Mouse (Mus musculus) neural tube, embryonic 11.5 days (tissue): ENCODE results near the gene Tnfsf13. TPM values are rescaled to one million over a fixed set of nuclear protein-coding genes. Genes with fewer than 3 reads are reported as not detected.
A peak's percentile ranks its signal among the peaks of the same experiment; 100 is the strongest.

ENCODE experiments used
- ATAC-seq: fragments of 200-750 bp; cut with Nextera tagmentation; 2 replicates; pipeline ENCODE4 v1.8.0; 2017; ENCODE audit warnings: moderate number of reproducible peaks, mild to moderate bottlenecking, moderate TSS enrichment, moderate library complexity; ENCODE audit not compliant: insufficient read depth, low FRiP score, low TSS enrichment
- DNase-seq: peaks from one replicate; pipeline ENCODE4 v3.0.0-alpha.2; 2015; ENCODE audit warnings: low spot score
- H3K27ac ChIP-seq: fragments of 300-500 bp; sonication (generic); 2 replicates; pipeline ENCODE4 v1.5.1; 2014; ENCODE audit warnings: low read depth, mild to moderate bottlenecking, low read length
- H3K27me3 ChIP-seq: fragments of 300-500 bp; sonication (generic); 2 replicates; pipeline ENCODE4 v1.6.1; 2014; ENCODE audit warnings: mild to moderate bottlenecking, low read length, mixed read lengths; ENCODE audit not compliant: control insufficient read depth, insufficient read depth
- H3K36me3 ChIP-seq: fragments of 300-500 bp; sonication (generic); 2 replicates; pipeline ENCODE4 v1.6.1; 2014; ENCODE audit warnings: mild to moderate bottlenecking, low read length, moderate library complexity, mixed read lengths; ENCODE audit not compliant: control insufficient read depth, insufficient read depth
- H3K4me1 ChIP-seq: fragments of 300-500 bp; sonication (generic); 2 replicates; pipeline ENCODE4 v1.6.1; 2014; ENCODE audit warnings: low read length, mixed read lengths; ENCODE audit not compliant: control insufficient read depth, insufficient read depth
- H3K4me2 ChIP-seq: fragments of 300-500 bp; sonication (generic); 2 replicates; pipeline ENCODE4 v1.6.1; 2014; ENCODE audit warnings: low read depth, mild to moderate bottlenecking, moderate library complexity
- H3K4me3 ChIP-seq: fragments of 300-500 bp; sonication (generic); 2 replicates; pipeline ENCODE4 v1.5.1; 2014; ENCODE audit warnings: low read depth, low read length
- H3K9ac ChIP-seq: fragments of 300-500 bp; sonication (generic); 2 replicates; pipeline ENCODE4 v1.6.1; 2014; ENCODE audit warnings: mild to moderate bottlenecking, low read length
- H3K9me3 ChIP-seq: fragments of 300-500 bp; sonication (generic); 2 replicates; pipeline ENCODE4 v1.6.1; 2016; ENCODE audit warnings: low read length; ENCODE audit not compliant: control insufficient read depth
- WGBS: fragments of 180-500 bp; shearing (Covaris S2); extraction: QIAGEN DNeasy Blood & Tissue Kit; methylation state at CpG from one replicate; pipeline ENCODE4 v1.1.7; 2014; 5-methylcytosine and 5-hydroxymethylcytosine counted together
- polyA plus RNA-seq: library from polyadenylated mRNA; unstranded; fragments of >200 nt; fragmentation: Nextera tagmentation; extraction: Ambion mirVana; gene quantifications from 2 replicates; pipeline ENCODE4 v1.2.1, GENCODE M21; 2014

Gene Tnfsf13
- polyA plus RNA-seq, 1 experiment from 2014 or later: not detected

GRCm38 (mm10) chr11:69664841-69665240, 20.7 kb downstream of the Tnfsf13 start:
- no peak overlapping the region for H3K27ac ChIP-seq
- H3K36me3 ChIP-seq: peaks cover 30% of the 10 kb centered on the region
- H3K27me3 ChIP-seq: no peaks in the 10 kb centered on the region
- H3K9ac ChIP-seq: no peak overlapping the region
- no peak overlapping the region for H3K4me2 ChIP-seq
- no peak overlapping the region for H3K4me3 ChIP-seq
- 95% methylated on average over 7 of the region's 7 CpGs for WGBS
- no peaks in the 10 kb centered on the region for H3K9me3 ChIP-seq
- no peak for DNase-seq
- peaks cover 13% of the 10 kb centered on the region for H3K4me1 ChIP-seq
- no peak for ATAC-seq

GRCm38 (mm10) chr11:69663795-69664194, 21.8 kb downstream of the Tnfsf13 start:
- ATAC-seq (no peak), DNase-seq (no peak)
- peaks cover 8% of the 10 kb centered on the region; the same call in 1 of the 2 replicates for H3K4me1 ChIP-seq
- no peak overlapping the region for H3K9ac ChIP-seq
- H3K27me3 ChIP-seq: no peaks in the 10 kb centered on the region
- WGBS: 84% methylated on average over 6 of the region's 6 CpGs
- peaks cover 21% of the 10 kb centered on the region for H3K36me3 ChIP-seq
- no peak overlapping the region for H3K27ac ChIP-seq
- no peak overlapping the region for H3K4me2 ChIP-seq
- no peaks in the 10 kb centered on the region for H3K9me3 ChIP-seq
- H3K4me3 ChIP-seq: no peak overlapping the region

GRCm38 (mm10) chr11:69662967-69663671, 22.5 kb downstream of the Tnfsf13 start:
- 70% methylated on average over 13 of the region's 13 CpGs for WGBS
- no peak for DNase-seq

GRCm38 (mm10) chr11:69662213-69662966, 23.2 kb downstream of the Tnfsf13 start, which contains the start of gene Mpdu1:
Gene Mpdu1, minus strand, starts transcription at chr11:69662642.
- H3K27ac ChIP-seq: peak within 1 kb of the TSS; percentile 92

More at GRCm38 (mm10) chr11:69662967-69663671, 22.5 kb downstream of the Tnfsf13 start:
- peak overlapping the region; percentile 54 for H3K4me3 ChIP-seq
- H3K27ac ChIP-seq: peak overlapping the region; percentile 92
- H3K4me1 ChIP-seq: peaks cover 8% of the 10 kb centered on the region; the same call in 1 of the 2 replicates
- ATAC-seq: peak; percentile 13; the same call in 1 of the 2 replicates
- H3K36me3 ChIP-seq: peaks cover 17% of the 10 kb centered on the region
- H3K4me2 ChIP-seq: peak overlapping the region; percentile 49
- no peaks in the 10 kb centered on the region for H3K9me3 ChIP-seq
- no peaks in the 10 kb centered on the region for H3K27me3 ChIP-seq
- H3K9ac ChIP-seq: peak overlapping the region; percentile 65

GRCm38 (mm10) chr11:69661221-69661881, 24.2 kb downstream of the Tnfsf13 start:
- no peaks in the 10 kb centered on the region for H3K9me3 ChIP-seq
- peak overlapping the region; percentile 65; the same call in 1 of the 2 replicates for H3K9ac ChIP-seq
- H3K4me2 ChIP-seq: peak overlapping the region; percentile 49
- H3K4me1 ChIP-seq: peaks cover 8% of the 10 kb centered on the region; the same call in 1 of the 2 replicates
- H3K27ac ChIP-seq: no peak overlapping the region
- H3K4me3 ChIP-seq: peak overlapping the region; percentile 54
- no peaks in the 10 kb centered on the region for H3K27me3 ChIP-seq
- ATAC-seq: no peak
- peaks cover 15% of the 10 kb centered on the region for H3K36me3 ChIP-seq
- no peak for DNase-seq
- WGBS: 83% methylated on average over 3 of the region's 3 CpGs

More at GRCm38 (mm10) chr11:69662213-69662966, 23.2 kb downstream of the Tnfsf13 start, which contains the start of gene Mpdu1:
- H3K4me2 ChIP-seq: peak within 1 kb of the TSS; percentile 49
- H3K9me3 ChIP-seq: no peaks in the 10 kb centered on the region
- peak within 1 kb of the TSS; percentile 54 for H3K4me3 ChIP-seq
- H3K9ac ChIP-seq: peak within 1 kb of the TSS; percentile 65
- H3K36me3 ChIP-seq: peaks cover 10% of the 10 kb centered on the region
- ATAC-seq: peak; percentile 92
- DNase-seq: peak; percentile 98
- no peaks in the 10 kb centered on the region for H3K27me3 ChIP-seq
- peaks cover 8% of the 10 kb centered on the region; the same call in 1 of the 2 replicates for H3K4me1 ChIP-seq
- under 1% methylated on average over 48 of the region's 48 CpGs for WGBS

GRCm38 (mm10) chr11:69657462-69657881, 28.1 kb downstream of the Tnfsf13 start:
- ATAC-seq (no peak), DNase-seq (no peak)
- peaks cover 19% of the 10 kb centered on the region for H3K36me3 ChIP-seq
- no peaks in the 10 kb centered on the region for H3K9me3 ChIP-seq
- WGBS: 88% methylated on average over 15 of the region's 15 CpGs
- no peak overlapping the region for H3K4me3 ChIP-seq
- peaks cover 4% of the 10 kb centered on the region; the same call in 1 of the 2 replicates for H3K4me1 ChIP-seq
- H3K9ac ChIP-seq: no peak overlapping the region
- no peak overlapping the region for H3K27ac ChIP-seq
- H3K4me2 ChIP-seq: no peak overlapping the region
- H3K27me3 ChIP-seq: no peaks in the 10 kb centered on the region

GRCm38 (mm10) chr11:69656617-69657461, 28.7 kb downstream of the Tnfsf13 start:
- no peaks in the 10 kb centered on the region for H3K27me3 ChIP-seq
- H3K4me2 ChIP-seq: no peak overlapping the region
- ATAC-seq (no peak), DNase-seq (peak; percentile 53)
- 84% methylated on average over 10 of the region's 10 CpGs for WGBS
- H3K9ac ChIP-seq: no peak overlapping the region
- peaks cover 26% of the 10 kb centered on the region for H3K36me3 ChIP-seq
- peaks cover 4% of the 10 kb centered on the region; the same call in 1 of the 2 replicates for H3K4me1 ChIP-seq
- no peak overlapping the region for H3K27ac ChIP-seq
- H3K4me3 ChIP-seq: no peak overlapping the region
- no peaks in the 10 kb centered on the region for H3K9me3 ChIP-seq

- WGBS: 95% methylated on average over 5 of the region's 5 CpGs
- H3K27ac ChIP-seq: no peak overlapping the region
- no peak for ATAC-seq
These were observed 29.5 kb downstream of the Tnfsf13 start for GRCm38 (mm10) chr11:69656065-69656455.

More at GRCm38 (mm10) chr11:69656065-69656455, 29.5 kb downstream of the Tnfsf13 start:
- no peaks in the 10 kb centered on the region for H3K27me3 ChIP-seq
- H3K36me3 ChIP-seq: peaks cover 32% of the 10 kb centered on the region
- no peak overlapping the region for H3K9ac ChIP-seq
- no peak overlapping the region for H3K4me3 ChIP-seq
- no peaks in the 10 kb centered on the region for H3K9me3 ChIP-seq
- no peak overlapping the region for H3K4me2 ChIP-seq
- DNase-seq: no peak
- H3K4me1 ChIP-seq: no peaks in the 10 kb centered on the region
